Mouse (Mus musculus): ENCODE measurements around the gene Ier2. TPM values are rescaled to one million over a fixed set of nuclear protein-coding genes. Genes with fewer than 3 reads are reported as not detected.

Gene Ier2
- polyA plus RNA-seq, 1 experiment from 2014 or later = 35.4 TPM

GRCm38 (mm10) chr8:84640617-84641294, 21.9 kb downstream of the Ier2 start:
- peaks cover 13% of the 10 kb centered on the region for H3K4me1 ChIP-seq
- H3K4me2 ChIP-seq = 0 out of 2 replicates have a peak overlapping the region, but pooled peaks have one; percentile 28
- H3K9ac ChIP-seq = no peak overlapping the region
- no peaks in the 10 kb centered on the region for H3K36me3 ChIP-seq (ENCODE audit: poor library complexity, severe bottlenecking)
- no peak overlapping the region for H3K27ac ChIP-seq
- no peak for ATAC-seq
- H3K9me3 ChIP-seq (replicated peaks) = no peaks in the 10 kb centered on the region
- no peaks in the 10 kb centered on the region for H3K27me3 ChIP-seq
- 68% methylated on average over 7 of the region's 7 CpGs for WGBS
- H3K4me3 ChIP-seq = no peak overlapping the region

- peaks cover 20% of the 10 kb centered on the region for H3K4me1 ChIP-seq
- no peaks in the 10 kb centered on the region for H3K27me3 ChIP-seq
- no peaks in the 10 kb centered on the region for H3K36me3 ChIP-seq (ENCODE audit: poor library complexity, severe bottlenecking)
- peak overlapping the region; percentile 84 for H3K4me2 ChIP-seq
- H3K9ac ChIP-seq = 0 out of 2 replicates have a peak overlapping the region, but pooled peaks have one; percentile 48
- no peak overlapping the region for H3K27ac ChIP-seq
- WGBS = 30% methylated on average over 9 of the region's 9 CpGs
- peak overlapping the region; percentile 49 for H3K4me3 ChIP-seq
- ATAC-seq = no peak
- H3K9me3 ChIP-seq (replicated peaks) = no peaks in the 10 kb centered on the region
These were observed 22.6 kb downstream of the Ier2 start for GRCm38 (mm10) chr8:84640010-84640588.

GRCm38 (mm10) chr8:84639162-84640009, 23.3 kb downstream of the Ier2 start:
- ATAC-seq = peak; percentile 95
- Histone ChIP-seq H3K27ac (peak overlapping the region; percentile 89), H3K36me3 (ENCODE audit: poor library complexity, severe bottlenecking) (no peaks in the 10 kb centered on the region), H3K27me3 (no peaks in the 10 kb centered on the region), H3K9me3 (replicated peaks) (no peaks in the 10 kb centered on the region), H3K4me2 (peak overlapping the region; percentile 84), H3K4me3 (peak overlapping the region; percentile 49), H3K4me1 (peaks cover 27% of the 10 kb centered on the region), H3K9ac (peak overlapping the region; percentile 80)
- under 1% methylated on average over 80 of the region's 106 CpGs for WGBS

- peaks cover 30% of the 10 kb centered on the region for H3K4me1 ChIP-seq
- ATAC-seq = peak; percentile 6; the same call in 1 of the 2 replicates
- no peaks in the 10 kb centered on the region for H3K9me3 ChIP-seq (replicated peaks)
- H3K36me3 ChIP-seq (ENCODE audit: poor library complexity, severe bottlenecking) = peaks cover 2% of the 10 kb centered on the region; the same call in 1 of the 2 replicates
- H3K9ac ChIP-seq = peak overlapping the region; percentile 80
- WGBS = under 1% methylated on average over 26 of the region's 52 CpGs
- H3K4me3 ChIP-seq = peak overlapping the region; percentile 49
- peak overlapping the region; percentile 89 for H3K27ac ChIP-seq
- H3K27me3 ChIP-seq = no peaks in the 10 kb centered on the region
- H3K4me2 ChIP-seq = peak overlapping the region; percentile 84
These were observed 24.0 kb downstream of the Ier2 start for GRCm38 (mm10) chr8:84638555-84639161.

GRCm38 (mm10) chr8:84637946-84638554, 24.6 kb downstream of the Ier2 start:
- Histone ChIP-seq H3K9me3 (replicated peaks) (no peaks in the 10 kb centered on the region), H3K36me3 (ENCODE audit: poor library complexity, severe bottlenecking) (peaks cover 5% of the 10 kb centered on the region; the same call in 1 of the 2 replicates), H3K4me2 (peak overlapping the region; percentile 84), H3K9ac (peak overlapping the region; percentile 80), H3K4me1 (peaks cover 30% of the 10 kb centered on the region), H3K4me3 (peak overlapping the region; percentile 49), H3K27ac (peak overlapping the region; percentile 89; the same call in 1 of the 2 replicates), H3K27me3 (no peaks in the 10 kb centered on the region)
- WGBS = 44% methylated on average over 8 of the region's 8 CpGs
- ATAC-seq = no peak

- H3K27ac ChIP-seq = peak overlapping the region; percentile 76
- no peak overlapping the region for H3K4me2 ChIP-seq
- peaks cover 9% of the 10 kb centered on the region; the same call in 1 of the 2 replicates for H3K36me3 ChIP-seq (ENCODE audit: poor library complexity, severe bottlenecking)
- no peak for ATAC-seq
- no peak overlapping the region for H3K4me3 ChIP-seq
- peaks cover 30% of the 10 kb centered on the region for H3K4me1 ChIP-seq
- H3K9me3 ChIP-seq (replicated peaks) = no peaks in the 10 kb centered on the region
- no peaks in the 10 kb centered on the region for H3K27me3 ChIP-seq
- 0 out of 2 replicates have a peak overlapping the region, but pooled peaks have one; percentile 53 for H3K9ac ChIP-seq
- WGBS = 87% methylated on average over 17 of the region's 17 CpGs
These were observed 26.5 kb downstream of the Ier2 start for GRCm38 (mm10) chr8:84636051-84636691.

GRCm38 (mm10) chr8:84635397-84636050, 27.1 kb downstream of the Ier2 start:
- H3K9ac ChIP-seq = peak overlapping the region; percentile 53
- 66% methylated on average over 14 of the region's 14 CpGs for WGBS
- H3K9me3 ChIP-seq (replicated peaks) = no peaks in the 10 kb centered on the region
- peaks cover 9% of the 10 kb centered on the region; the same call in 1 of the 2 replicates for H3K36me3 ChIP-seq (ENCODE audit: poor library complexity, severe bottlenecking)
- H3K4me3 ChIP-seq = no peak overlapping the region
- H3K4me2 ChIP-seq = no peak overlapping the region
- no peaks in the 10 kb centered on the region for H3K27me3 ChIP-seq
- H3K4me1 ChIP-seq = peaks cover 30% of the 10 kb centered on the region
- H3K27ac ChIP-seq = peak overlapping the region; percentile 76
- no peak for ATAC-seq

GRCm38 (mm10) chr8:84634849-84635304, 27.8 kb downstream of the Ier2 start:
- no peak for ATAC-seq
- Histone ChIP-seq H3K27me3 (no peaks in the 10 kb centered on the region), H3K9me3 (replicated peaks) (no peaks in the 10 kb centered on the region), H3K9ac (peak overlapping the region; percentile 53), H3K4me1 (peaks cover 28% of the 10 kb centered on the region), H3K27ac (peak overlapping the region; percentile 76), H3K36me3 (ENCODE audit: poor library complexity, severe bottlenecking) (peaks cover 10% of the 10 kb centered on the region; the same call in 1 of the 2 replicates), H3K4me3 (no peak overlapping the region), H3K4me2 (peak overlapping the region; percentile 16; the same call in 1 of the 2 replicates)
- WGBS = 31% methylated on average over 9 of the region's 9 CpGs

- H3K4me1 ChIP-seq = peaks cover 28% of the 10 kb centered on the region
- 0 out of 2 replicates have a peak overlapping the region, but pooled peaks have one; percentile 31 for H3K27ac ChIP-seq
- no peaks in the 10 kb centered on the region for H3K9me3 ChIP-seq (replicated peaks)
- no peak overlapping the region for H3K4me2 ChIP-seq
- no peak overlapping the region for H3K9ac ChIP-seq
- no peak overlapping the region for H3K4me3 ChIP-seq
- H3K36me3 ChIP-seq (ENCODE audit: poor library complexity, severe bottlenecking) = peaks cover 11% of the 10 kb centered on the region; the same call in 1 of the 2 replicates
- no peaks in the 10 kb centered on the region for H3K27me3 ChIP-seq
- 49% methylated on average over 10 of the region's 10 CpGs for WGBS
- no peak for ATAC-seq
These were observed 28.6 kb downstream of the Ier2 start for GRCm38 (mm10) chr8:84633841-84634584.

GRCm38 (mm10) chr8:84631813-84632212, 30.8 kb downstream of the Ier2 start:
- Histone ChIP-seq H3K27me3 (no peaks in the 10 kb centered on the region), H3K36me3 (ENCODE audit: poor library complexity, severe bottlenecking) (peaks cover 11% of the 10 kb centered on the region; the same call in 1 of the 2 replicates), H3K4me3 (no peak overlapping the region), H3K4me2 (no peak overlapping the region), H3K9ac (no peak overlapping the region), H3K27ac (no peak overlapping the region), H3K4me1 (peaks cover 23% of the 10 kb centered on the region), H3K9me3 (replicated peaks) (no peaks in the 10 kb centered on the region)
- ATAC-seq = no peak
- 88% methylated on average over 4 of the region's 4 CpGs for WGBS

Measured in forebrain, embryonic 13.5 days (tissue).